ENCODE assay signal across 13 mouse cellular contexts in genomic region chr11:80711336-80711735, GRCm38 (mm10).
DNase-seq lines count a peak whose midpoint lies in the region; ATAC-seq and TF ChIP-seq lines count a peak whose summit lies in the region.
"Had no signal": no experiment of that assay in that cellular context is flagged by ENCODE, and none has a peak within 500 bp of the region (broad histone marks: within the 10 kb centered on the region; RNA-seq: fewer than 3 reads in every experiment).

No protein-coding gene starts in this region.

- H3K9me3 ChIP-seq in kidney, embryonic 14.5 days (ENCODE audit: control insufficient read depth, low read length), result no peaks in the 10 kb centered on the region
- H3K9me3 ChIP-seq in midbrain, embryonic 13.5 days, result no peaks in the 10 kb centered on the region
- no peaks in the 10 kb centered on the region for H3K9me3 ChIP-seq in midbrain, postnatal 0 days (ENCODE audit: low read length)
- H3K9me3 ChIP-seq: hindbrain, embryonic 15.5 days; limb, embryonic 15.5 days had no signal

- no peaks in the 10 kb centered on the region for H3K27me3 ChIP-seq in kidney, embryonic 14.5 days (ENCODE audit: control insufficient read depth, insufficient read depth, low read length)
- no peaks in the 10 kb centered on the region for H3K27me3 ChIP-seq in midbrain, embryonic 13.5 days
- H3K27me3 ChIP-seq in midbrain, postnatal 0 days (ENCODE audit: insufficient read depth, low read length), result no peaks in the 10 kb centered on the region
- H3K27me3 ChIP-seq: hindbrain, embryonic 15.5 days; limb, embryonic 15.5 days had no signal

- no peak for TF ChIP-seq CTCF in midbrain, postnatal 0 days (IDR thresholded peaks at IDR 0.05)

- no peak overlapping the region for H3K4me3 ChIP-seq in kidney, embryonic 14.5 days (ENCODE audit: low read length)
- H3K4me3 ChIP-seq in midbrain, embryonic 13.5 days (replicated peaks), result no peak overlapping the region
- no peak overlapping the region for H3K4me3 ChIP-seq in midbrain, postnatal 0 days (ENCODE audit: low read depth, low read length)
- H3K4me3 ChIP-seq: erythroblast, embryonic 14.5 days; hindbrain, embryonic 15.5 days; limb, embryonic 15.5 days had no signal

- H3K9ac ChIP-seq in kidney, embryonic 14.5 days (ENCODE audit: low read depth, low read length), result no peak overlapping the region
- H3K9ac ChIP-seq in midbrain, embryonic 13.5 days (replicated peaks), result no peak overlapping the region
- H3K9ac ChIP-seq in midbrain, postnatal 0 days (replicated peaks; ENCODE audit: low read length, poor library complexity, severe bottlenecking), result no peak overlapping the region
- H3K9ac ChIP-seq: hindbrain, embryonic 15.5 days; limb, embryonic 15.5 days had no signal

- H3K27ac ChIP-seq in kidney, embryonic 14.5 days (ENCODE audit: low read depth, low read length), result no peak overlapping the region
- H3K27ac ChIP-seq in midbrain, embryonic 13.5 days, result no peak overlapping the region
- H3K27ac ChIP-seq in midbrain, postnatal 0 days (ENCODE audit: low read depth, low read length), result no peak overlapping the region
- H3K27ac ChIP-seq: hindbrain, embryonic 15.5 days; limb, embryonic 15.5 days had no signal

- no peak overlapping the region for H3K4me2 ChIP-seq in kidney, embryonic 14.5 days (replicated peaks; ENCODE audit: low read depth, low read length)
- no peak overlapping the region for H3K4me2 ChIP-seq in midbrain, embryonic 13.5 days (replicated peaks)
- no peak overlapping the region for H3K4me2 ChIP-seq in midbrain, postnatal 0 days (ENCODE audit: low read depth, low read length, poor library complexity, severe bottlenecking)
- H3K4me2 ChIP-seq: hindbrain, embryonic 15.5 days; limb, embryonic 15.5 days had no signal

- H3K36me3 ChIP-seq in kidney, embryonic 14.5 days (ENCODE audit: control insufficient read depth, insufficient read depth, low read length), result no peaks in the 10 kb centered on the region
- H3K36me3 ChIP-seq in midbrain, embryonic 13.5 days, result no peaks in the 10 kb centered on the region
- no peaks in the 10 kb centered on the region for H3K36me3 ChIP-seq in midbrain, postnatal 0 days (ENCODE audit: insufficient read depth, low read length)
- H3K36me3 ChIP-seq: hindbrain, embryonic 15.5 days; limb, embryonic 15.5 days had no signal

- no peaks in the 10 kb centered on the region for H3K4me1 ChIP-seq in kidney, embryonic 14.5 days (ENCODE audit: control insufficient read depth, insufficient read depth, low read length)
- 0 out of 2 replicates have a peak, but pooled peaks cover 4% of the 10 kb centered on the region for H3K4me1 ChIP-seq in midbrain, embryonic 13.5 days (replicated peaks)
- H3K4me1 ChIP-seq in midbrain, postnatal 0 days (ENCODE audit: insufficient read depth, low read length), result no peaks in the 10 kb centered on the region
- H3K4me1 ChIP-seq: hindbrain, embryonic 15.5 days; limb, embryonic 15.5 days had no signal

- WGBS in kidney, embryonic 14.5 days, result 80% methylated on average over 6 of the region's 6 CpGs
- WGBS in midbrain, embryonic 13.5 days, result 80% methylated on average over 6 of the region's 6 CpGs
- 76% methylated on average over 6 of the region's 6 CpGs for WGBS in midbrain, postnatal 0 days

- DNase-seq in kidney, adult 18-20 months, result peak; percentile 31
- peak; percentile 84 for DNase-seq in adrenal gland, postnatal 14 days
- DNase-seq in kidney, adult 9 months, result peak; percentile 46
- no peak for DNase-seq in spleen, adult 12 weeks (ENCODE audit: low spot score)
- no peak for DNase-seq in midbrain, postnatal 0 days (ENCODE audit: low spot score)
- DNase-seq: cerebellum, adult 11 months; spleen, adult 18-20 months had no signal

- ATAC-seq in kidney, embryonic 14.5 days (ENCODE audit: low FRiP score, low TSS enrichment), result no peak
- ATAC-seq in neutrophil, adult 5-6 weeks (ENCODE audit: extremely low read depth, insufficient number of reproducible peaks, low FRiP score, poor library complexity, severe bottlenecking), result peak; percentile 77; the same call in 1 of the 2 replicates
- ATAC-seq in midbrain, embryonic 13.5 days, result no peak
- ATAC-seq in midbrain, postnatal 0 days (ENCODE audit: low FRiP score), result no peak

Comparison
In these comparisons a context has a peak if more than half of its experiments do, and no peak if none do; other contexts are left out.
1. DNase-seq: peak in kidney, adult 18-20 months (single experiment), adrenal gland, postnatal 14 days (single experiment) and kidney, adult 9 months (single experiment); none in spleen, adult 12 weeks (single experiment) and midbrain, postnatal 0 days (single experiment).